Mouse (Mus musculus) frontal cortex, adult (tissue): ENCODE data around the gene Exosc1.

ENCODE experiments used
- ATAC-seq: cut with Nextera tagmentation; 2 replicates; pipeline ENCODE4 v1.9.2; 2017; ENCODE audit warnings: mild to moderate bottlenecking, moderate library complexity, mixed read lengths; ENCODE audit not compliant: low TSS enrichment

The Exosc1 gene

DNA sequence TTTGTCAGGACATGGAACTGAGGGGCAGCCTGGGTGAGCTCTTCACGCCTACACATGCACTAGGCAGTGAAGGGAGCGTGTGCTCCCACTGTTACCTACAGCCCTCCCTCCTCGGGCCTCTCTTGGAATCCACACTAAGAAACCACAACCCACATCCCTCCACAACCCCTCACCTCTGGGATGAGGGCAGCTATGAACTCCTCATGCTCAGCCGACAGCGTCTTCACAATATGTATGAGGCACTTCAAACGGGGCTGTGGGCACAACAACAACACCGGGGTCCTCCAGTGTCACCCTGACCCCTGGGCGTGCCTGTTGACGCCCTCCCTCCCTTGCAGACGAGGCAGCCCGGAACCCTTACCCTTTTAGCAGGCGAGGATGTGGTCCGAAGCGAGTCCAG, 58.9 kb downstream of the Exosc1 start:
- no peak for ATAC-seq
